ENCODE assay signal across 18 mouse cellular contexts in genomic region chr17:48340267-48340666, GRCm38 (mm10). TPM values are rescaled to one million over a fixed set of nuclear protein-coding genes. Genes with fewer than 3 reads are reported as not detected.
"Had no signal": no experiment of that assay in that cellular context is flagged by ENCODE, and none has a peak within 500 bp of the region (broad histone marks: within the 10 kb centered on the region; RNA-seq: fewer than 3 reads in every experiment).

No protein-coding gene starts in this region.

- H3K4me1 ChIP-seq: midbrain, embryonic 15.5 days; neural tube, embryonic 12.5 days; neural tube, embryonic 15.5 days had no signal

- H3K9me3 ChIP-seq: liver, embryonic 13.5 days; midbrain, embryonic 15.5 days; neural tube, embryonic 12.5 days; neural tube, embryonic 15.5 days had no signal

- H3K4me2 ChIP-seq: liver, embryonic 13.5 days; midbrain, embryonic 15.5 days; neural tube, embryonic 12.5 days; neural tube, embryonic 15.5 days had no signal

- H3K4me3 ChIP-seq: layer of hippocampus, adult 2 months; left cerebral cortex, adult 2 months; liver, embryonic 13.5 days; midbrain, embryonic 15.5 days; neural tube, embryonic 12.5 days; neural tube, embryonic 15.5 days had no signal

- H3K9ac ChIP-seq: liver, embryonic 13.5 days; midbrain, embryonic 15.5 days; neural tube, embryonic 12.5 days; neural tube, embryonic 15.5 days had no signal

- H3K36me3 ChIP-seq: liver, embryonic 13.5 days; midbrain, embryonic 15.5 days; neural tube, embryonic 12.5 days; neural tube, embryonic 15.5 days had no signal

- H3K27ac ChIP-seq: kidney, postnatal 0 days; layer of hippocampus, adult 2 months; left cerebral cortex, adult 2 months; liver, embryonic 13.5 days; midbrain, embryonic 15.5 days; neural tube, embryonic 12.5 days; neural tube, embryonic 15.5 days had no signal

- ATAC-seq: midbrain, embryonic 15.5 days had no signal

- H3K27me3 ChIP-seq: liver, embryonic 13.5 days; midbrain, embryonic 15.5 days; neural tube, embryonic 12.5 days; neural tube, embryonic 15.5 days had no signal

- DNase-seq: kidney, adult 18-20 months; kidney, adult 9 months; layer of hippocampus, postnatal 36 days; liver, embryonic 13.5 days; lung, adult 2 months; lung, postnatal 14 days; lung, postnatal 4 days; thymus, adult 18-20 months; thymus, postnatal 36 days had no signal

RNA-seq across cellular contexts. Expression of gene Trem2, which starts 5.9 kb away (rescaled TPM):
- polyA plus RNA-seq: small intestine, adult 2 months had no signal

RNA-seq across cellular contexts. Expression of gene Treml1, which starts 19.4 kb away (rescaled TPM):
- polyA plus RNA-seq: large intestine, adult 2 months; small intestine, adult 2 months had no signal

RNA-seq across cellular contexts. Expression of gene B430306N03Rik, which starts 24.3 kb away (rescaled TPM):
- polyA plus RNA-seq: neural tube, embryonic 12.5 days had no signal

RNA-seq across cellular contexts. Expression of gene Treml2, which starts 41.0 kb away (rescaled TPM):
- polyA plus RNA-seq: midbrain, embryonic 15.5 days; testis, adult 2 months had no signal
